Mouse (Mus musculus) gastrocnemius, postnatal 36 days (tissue): Measurements from ENCODE around the gene Bcar3. TPM values are rescaled to one million over a fixed set of nuclear protein-coding genes. Genes with fewer than 3 reads are reported as not detected.

Experiments used
- DNase-seq, 2 experiments: peaks; one replicate each; pipeline ENCODE4 v3.0.0; 2022
- intact Hi-C: fragments of 180-260 bp; cut with DNase I; formaldehyde crosslinking; loops from one replicate; pipeline ENCODE4 v1.15.1; 2025
- total RNA-seq, 2 experiments: library from RNA; stranded (reverse); gene quantifications; 2 replicates each; pipeline ENCODE4 v1.2.3; 2021

Gene Bcar3
- total RNA-seq, 2 experiments from 2014 or later, result 3.6 to 4.4 TPM

- intact Hi-C loops, result no loop called here
- DNase-seq, result no peak
Measured at GRCm38 (mm10) chr3:122330484-122330883, 36.5 kb downstream of the Bcar3 start.

GRCm38 (mm10) chr3:122333493-122333892 lies 39.6 kb downstream of the Bcar3 start:
- no peak for DNase-seq
- intact Hi-C loops, result no loop called here

GRCm38 (mm10) chr3:122333902-122334301 lies 40.0 kb downstream of the Bcar3 start:
- DNase-seq, result no peak
- intact Hi-C loops, result no loop called here

- intact Hi-C loops, result no loop called here
- no peak for DNase-seq
Measured at GRCm38 (mm10) chr3:122334375-122334774, 40.4 kb downstream of the Bcar3 start.

- intact Hi-C loops, result no loop called here
- DNase-seq, result no peak
Measured at GRCm38 (mm10) chr3:122336030-122336429, 42.1 kb downstream of the Bcar3 start.

GRCm38 (mm10) chr3:122337992-122338391 lies 44.1 kb downstream of the Bcar3 start:
- no peak for DNase-seq
- intact Hi-C loops, result no loop called here

GRCm38 (mm10) chr3:122338897-122339296 lies 45.0 kb downstream of the Bcar3 start:
- intact Hi-C loops, result no loop called here
- DNase-seq, result no peak

- intact Hi-C loops, result no loop called here
- DNase-seq, result no peak
Measured at GRCm38 (mm10) chr3:122340135-122341068, 46.5 kb downstream of the Bcar3 start.

GRCm38 (mm10) chr3:122343437-122343853 lies 49.5 kb downstream of the Bcar3 start:
- DNase-seq, result no peak
- intact Hi-C loops, result no loop called here

- no peak for DNase-seq
- intact Hi-C loops, result no loop called here
Measured at GRCm38 (mm10) chr3:122344350-122344749, 50.4 kb downstream of the Bcar3 start.

- no peak for DNase-seq
- intact Hi-C loops, result no loop called here
Measured at GRCm38 (mm10) chr3:122345977-122346472, 52.1 kb downstream of the Bcar3 start.

- DNase-seq, result no peak
- intact Hi-C loops, result no loop called here
Measured at GRCm38 (mm10) chr3:122346600-122346999, 52.7 kb downstream of the Bcar3 start.

- DNase-seq, result no peak
- intact Hi-C loops, result no loop called here
Measured at GRCm38 (mm10) chr3:122348677-122349076, 54.7 kb downstream of the Bcar3 start.

GRCm38 (mm10) chr3:122352801-122353200 lies 58.9 kb downstream of the Bcar3 start:
- intact Hi-C loops, result no loop called here
- no peak for DNase-seq

GRCm38 (mm10) chr3:122359426-122359825 lies 65.5 kb downstream of the Bcar3 start:
- intact Hi-C loops, result no loop called here
- no peak for DNase-seq

GRCm38 (mm10) chr3:122359954-122360353 lies 66.0 kb downstream of the Bcar3 start:
- intact Hi-C loops, result loop anchor here (5.0 kb wide), 1 partner anchor 52 kb away; no protein-coding TSS in a partner anchor

GRCm38 (mm10) chr3:122360721-122361138 lies 66.8 kb downstream of the Bcar3 start:
- DNase-seq, result no peak
- intact Hi-C loops, result loop anchor here (5.0 kb wide), 1 partner anchor 52 kb away; no protein-coding TSS in a partner anchor

More at GRCm38 (mm10) chr3:122359954-122360353, 66.0 kb downstream of the Bcar3 start:
- DNase-seq, result no peak

GRCm38 (mm10) chr3:122362719-122363118 lies 68.8 kb downstream of the Bcar3 start:
- DNase-seq, result no peak
- intact Hi-C loops, result loop anchor here (5.0 kb wide), 1 partner anchor 50 kb away; no protein-coding TSS in a partner anchor

GRCm38 (mm10) chr3:122364565-122364964 lies 70.6 kb downstream of the Bcar3 start:
- DNase-seq, result no peak
- intact Hi-C loops, result loop anchor here (5.0 kb wide), 1 partner anchor 48 kb away; no protein-coding TSS in a partner anchor

GRCm38 (mm10) chr3:122365326-122365725 lies 71.4 kb downstream of the Bcar3 start:
- no peak for DNase-seq
- intact Hi-C loops, result no loop called here

GRCm38 (mm10) chr3:122371646-122372341 lies 77.9 kb downstream of the Bcar3 start:
- DNase-seq, result no peak
- intact Hi-C loops, result no loop called here
